Mouse (Mus musculus): ENCODE data around the gene Arap2. TPM values are rescaled to one million over a fixed set of nuclear protein-coding genes. Genes with fewer than 3 reads are reported as not detected.

Gene Arap2
- total and polyA plus RNA-seq, 2 experiments from 2014 or later: 2.1 to 2.2 TPM

DNA sequence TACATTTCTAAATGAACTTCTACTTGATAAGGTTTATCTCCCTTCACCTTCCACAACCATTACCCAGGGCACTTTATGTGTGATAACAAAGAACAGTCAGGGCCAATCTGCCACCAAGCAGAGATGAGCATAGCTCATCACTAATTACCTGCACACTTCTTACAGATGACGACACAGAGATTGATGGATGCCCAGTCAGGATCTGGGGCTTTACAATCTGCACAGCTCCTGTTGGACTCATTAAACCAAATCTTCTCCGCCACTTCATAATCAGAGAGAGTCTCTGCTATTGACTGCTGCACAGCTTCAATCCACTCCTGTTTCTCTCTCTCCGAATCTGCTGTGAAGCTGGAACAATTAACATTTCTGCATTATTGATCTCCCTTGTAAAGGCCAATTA is 82.8 kb downstream of the Arap2 start:
- no peaks in the 10 kb centered on the region for H3K27me3 ChIP-seq (ENCODE audit: control insufficient read depth, insufficient read depth, low read length)
- TF ChIP-seq CTCF (IDR thresholded peaks at IDR 0.05; ENCODE audit: low read depth) (no peak), EP300 (IDR thresholded peaks at IDR 0.05; ENCODE audit: low read depth) (no peak)
- no peak overlapping the region for H3K4me3 ChIP-seq (ENCODE audit: low read depth, low read length)
- no peak for ATAC-seq (ENCODE audit: insufficient read depth, low read depth)
- H3K4me1 ChIP-seq (ENCODE audit: control insufficient read depth, insufficient read depth): no peaks in the 10 kb centered on the region
- no peaks in the 10 kb centered on the region for H3K36me3 ChIP-seq (replicated peaks; ENCODE audit: control insufficient read depth, insufficient read depth, low read length)
- H3K4me2 ChIP-seq (ENCODE audit: low read depth, low read length): no peak overlapping the region
- no peak overlapping the region for H3K9ac ChIP-seq (replicated peaks; ENCODE audit: low read depth, low read length)
- no peak for DNase-seq (ENCODE audit: low spot score)
- WGBS: 72% methylated on average over 3 of the region's 3 CpGs
- no peak overlapping the region for H3K27ac ChIP-seq (ENCODE audit: low read depth)
- no peaks in the 10 kb centered on the region for H3K9me3 ChIP-seq (replicated peaks; ENCODE audit: control insufficient read depth, low read length)

DNA sequence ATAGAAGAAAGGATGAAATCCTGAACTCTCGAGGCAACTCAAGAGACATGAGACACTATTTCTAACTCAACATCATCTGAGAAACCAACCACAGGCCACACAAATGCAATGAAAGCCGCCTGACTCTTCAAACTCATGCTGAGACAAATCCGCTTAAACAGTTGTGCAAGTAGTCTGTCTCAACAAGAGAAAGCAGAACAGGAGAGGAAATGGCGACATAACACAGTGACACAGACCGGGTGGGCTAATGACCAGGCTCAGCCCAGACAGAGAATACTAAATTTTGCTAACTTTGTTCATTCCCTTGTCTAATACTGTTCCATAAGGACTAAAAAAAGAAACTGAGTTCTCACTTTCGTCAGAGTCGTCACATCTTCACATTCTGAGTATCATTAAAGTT is 88.6 kb downstream of the Arap2 start:
- Histone ChIP-seq H3K9me3 (replicated peaks; ENCODE audit: control insufficient read depth, low read length) (no peaks in the 10 kb centered on the region), H3K4me3 (ENCODE audit: low read depth, low read length) (no peak overlapping the region), H3K4me1 (ENCODE audit: control insufficient read depth, insufficient read depth) (no peaks in the 10 kb centered on the region), H3K9ac (replicated peaks; ENCODE audit: low read depth, low read length) (no peak overlapping the region), H3K36me3 (replicated peaks; ENCODE audit: control insufficient read depth, insufficient read depth, low read length) (no peaks in the 10 kb centered on the region), H3K27ac (ENCODE audit: low read depth) (no peak overlapping the region), H3K27me3 (ENCODE audit: control insufficient read depth, insufficient read depth, low read length) (no peaks in the 10 kb centered on the region), H3K4me2 (ENCODE audit: low read depth, low read length) (no peak overlapping the region)
- no peak for DNase-seq (ENCODE audit: low spot score)
- WGBS: 77% methylated on average over 7 of the region's 7 CpGs
- ATAC-seq (ENCODE audit: insufficient read depth, low read depth): no peak
- TF ChIP-seq EP300 (IDR thresholded peaks at IDR 0.05; ENCODE audit: low read depth) (no peak), CTCF (IDR thresholded peaks at IDR 0.05; ENCODE audit: low read depth) (no peak)

DNA sequence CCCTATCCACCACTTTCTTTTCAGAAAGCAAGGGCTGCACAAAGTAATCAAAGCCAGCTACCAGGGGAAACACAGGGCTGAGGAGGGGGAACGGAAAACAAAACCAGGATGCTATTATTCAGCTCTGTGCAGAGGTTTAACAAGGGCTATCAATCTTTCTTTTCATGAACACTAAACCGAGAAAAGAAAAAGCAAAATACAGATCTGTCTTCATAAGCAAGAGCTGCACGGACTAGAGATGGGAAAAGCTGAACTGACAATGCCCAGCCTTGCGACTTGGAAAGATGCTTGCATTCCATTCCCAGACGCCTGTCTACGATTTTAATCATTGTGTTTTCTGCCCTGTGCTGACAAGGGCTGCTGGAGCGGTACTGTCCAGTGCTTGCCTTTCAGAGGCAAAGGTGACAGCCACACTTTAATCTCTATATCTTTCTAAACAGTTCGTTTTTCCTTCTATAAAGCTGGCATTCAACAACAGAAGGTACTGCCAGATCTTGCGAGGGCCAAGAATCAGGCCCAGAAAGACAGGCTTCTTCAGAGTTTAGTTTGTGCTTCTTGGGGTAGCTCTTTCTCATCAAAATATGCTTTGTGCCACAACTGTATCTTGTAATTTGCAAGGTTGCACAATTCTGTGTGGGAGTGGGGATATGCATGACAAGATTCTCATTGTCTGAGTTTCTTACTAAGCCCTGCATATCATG is 93.1 kb downstream of the Arap2 start:
- ATAC-seq (ENCODE audit: insufficient read depth, low read depth): no peak
- Histone ChIP-seq H3K27ac (ENCODE audit: low read depth) (no peak overlapping the region), H3K4me1 (ENCODE audit: control insufficient read depth, insufficient read depth) (no peaks in the 10 kb centered on the region), H3K9me3 (replicated peaks; ENCODE audit: control insufficient read depth, low read length) (no peaks in the 10 kb centered on the region), H3K9ac (replicated peaks; ENCODE audit: low read depth, low read length) (no peak overlapping the region), H3K4me2 (ENCODE audit: low read depth, low read length) (no peak overlapping the region), H3K36me3 (replicated peaks; ENCODE audit: control insufficient read depth, insufficient read depth, low read length) (no peaks in the 10 kb centered on the region), H3K4me3 (ENCODE audit: low read depth, low read length) (no peak overlapping the region), H3K27me3 (ENCODE audit: control insufficient read depth, insufficient read depth, low read length) (no peaks in the 10 kb centered on the region)
- 31% methylated on average over 9 of the region's 9 CpGs for WGBS
- DNase-seq (ENCODE audit: low spot score): no peak
- TF ChIP-seq EP300 (IDR thresholded peaks at IDR 0.05; ENCODE audit: low read depth): no peak
- TF ChIP-seq CTCF (IDR thresholded peaks at IDR 0.05; ENCODE audit: low read depth): no peak

DNA sequence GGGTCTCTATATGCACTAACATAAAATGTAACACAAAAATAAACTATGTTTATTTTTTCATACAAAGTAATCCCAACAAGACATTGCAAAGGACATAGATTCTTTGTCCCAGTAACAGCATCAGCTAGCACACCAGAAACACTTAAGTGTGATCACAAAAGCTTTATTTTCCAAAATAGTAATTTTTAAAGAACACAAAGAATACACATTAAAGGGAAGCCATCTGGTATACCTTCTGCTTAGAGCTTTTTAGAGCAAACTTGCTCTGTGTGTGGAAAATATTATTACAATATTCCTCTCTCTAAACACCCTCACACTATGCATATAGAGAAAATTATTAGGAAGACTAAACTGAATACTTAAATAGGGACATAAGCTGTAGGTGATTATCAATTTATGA is 100.6 kb downstream of the Arap2 start:
- Histone ChIP-seq H3K36me3 (replicated peaks; ENCODE audit: control insufficient read depth, insufficient read depth, low read length) (no peaks in the 10 kb centered on the region), H3K27me3 (ENCODE audit: control insufficient read depth, insufficient read depth, low read length) (no peaks in the 10 kb centered on the region), H3K9me3 (replicated peaks; ENCODE audit: control insufficient read depth, low read length) (no peaks in the 10 kb centered on the region), H3K4me2 (ENCODE audit: low read depth, low read length) (no peak overlapping the region), H3K27ac (ENCODE audit: low read depth) (no peak overlapping the region), H3K4me3 (ENCODE audit: low read depth, low read length) (no peak overlapping the region), H3K9ac (replicated peaks; ENCODE audit: low read depth, low read length) (no peak overlapping the region), H3K4me1 (ENCODE audit: control insufficient read depth, insufficient read depth) (no peaks in the 10 kb centered on the region)
- DNase-seq (ENCODE audit: low spot score) (no peak), ATAC-seq (ENCODE audit: insufficient read depth, low read depth) (no peak)
- TF ChIP-seq EP300 (IDR thresholded peaks at IDR 0.05; ENCODE audit: low read depth): no peak
- no peak for TF ChIP-seq CTCF (IDR thresholded peaks at IDR 0.05; ENCODE audit: low read depth)

DNA sequence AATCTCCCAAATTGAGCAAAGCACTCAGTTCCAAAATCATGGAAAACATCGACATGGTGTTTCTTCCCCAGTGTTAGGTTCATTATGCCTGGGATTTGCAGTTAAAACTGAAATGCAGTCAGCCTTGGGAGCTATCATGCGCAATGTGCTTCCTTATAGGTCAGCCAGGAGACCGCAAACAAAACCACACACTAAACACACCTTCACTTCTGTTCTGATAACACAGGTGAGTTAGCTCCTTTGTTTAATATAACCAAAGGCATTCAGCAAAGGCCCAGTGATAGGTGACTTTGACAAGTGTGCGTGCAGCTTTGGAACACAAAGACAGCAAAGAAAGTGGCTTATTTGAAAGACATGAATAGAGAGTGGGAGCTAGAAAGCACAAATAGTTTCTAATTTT is 101.1 kb downstream of the Arap2 start:
- Histone ChIP-seq H3K9ac (replicated peaks; ENCODE audit: low read depth, low read length) (no peak overlapping the region), H3K9me3 (replicated peaks; ENCODE audit: control insufficient read depth, low read length) (no peaks in the 10 kb centered on the region), H3K4me1 (ENCODE audit: control insufficient read depth, insufficient read depth) (no peaks in the 10 kb centered on the region), H3K36me3 (replicated peaks; ENCODE audit: control insufficient read depth, insufficient read depth, low read length) (no peaks in the 10 kb centered on the region), H3K4me3 (ENCODE audit: low read depth, low read length) (no peak overlapping the region), H3K4me2 (ENCODE audit: low read depth, low read length) (no peak overlapping the region), H3K27ac (ENCODE audit: low read depth) (no peak overlapping the region), H3K27me3 (ENCODE audit: control insufficient read depth, insufficient read depth, low read length) (no peaks in the 10 kb centered on the region)
- DNase-seq (ENCODE audit: low spot score) (no peak), ATAC-seq (ENCODE audit: insufficient read depth, low read depth) (no peak)
- TF ChIP-seq CTCF (IDR thresholded peaks at IDR 0.05; ENCODE audit: low read depth) (no peak), EP300 (IDR thresholded peaks at IDR 0.05; ENCODE audit: low read depth) (no peak)
- WGBS: 88% methylated on average over 4 of the region's 4 CpGs

DNA sequence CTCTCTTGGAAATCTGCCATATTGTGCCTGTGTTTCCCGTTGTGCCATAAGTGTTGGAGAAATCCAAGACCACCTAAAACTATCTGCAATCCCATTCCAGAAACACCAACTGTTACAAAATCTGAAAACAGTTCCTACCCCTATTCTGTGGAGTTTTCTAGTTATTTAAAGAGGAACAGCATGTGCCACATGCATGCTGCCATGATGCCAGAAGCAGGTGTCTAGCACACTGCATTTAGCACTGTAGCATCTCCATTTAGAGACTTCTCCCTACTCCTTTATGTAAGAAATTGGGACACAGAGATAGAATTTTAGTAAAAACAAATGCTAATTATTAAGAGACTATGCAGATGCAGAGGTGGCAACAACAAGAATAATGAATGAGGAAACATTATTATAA is 102.8 kb downstream of the Arap2 start:
- H3K27me3 ChIP-seq (ENCODE audit: control insufficient read depth, insufficient read depth, low read length): no peaks in the 10 kb centered on the region
- ATAC-seq (ENCODE audit: insufficient read depth, low read depth) (no peak), DNase-seq (ENCODE audit: low spot score) (no peak)
- no peak overlapping the region for H3K4me3 ChIP-seq (ENCODE audit: low read depth, low read length)
- H3K27ac ChIP-seq (ENCODE audit: low read depth): no peak overlapping the region
- H3K4me2 ChIP-seq (ENCODE audit: low read depth, low read length): no peak overlapping the region
- TF ChIP-seq CTCF (IDR thresholded peaks at IDR 0.05; ENCODE audit: low read depth): no peak
- no peaks in the 10 kb centered on the region for H3K4me1 ChIP-seq (ENCODE audit: control insufficient read depth, insufficient read depth)
- 50% methylated on average over 1 of the region's 1 CpGs for WGBS
- no peaks in the 10 kb centered on the region for H3K36me3 ChIP-seq (replicated peaks; ENCODE audit: control insufficient read depth, insufficient read depth, low read length)
- no peak overlapping the region for H3K9ac ChIP-seq (replicated peaks; ENCODE audit: low read depth, low read length)
- H3K9me3 ChIP-seq (replicated peaks; ENCODE audit: control insufficient read depth, low read length): no peaks in the 10 kb centered on the region
